Mouse (Mus musculus) limb, embryonic 14.5 days (tissue): ENCODE results near the gene Igfbp6. TPM values are rescaled to one million over a fixed set of nuclear protein-coding genes. Genes with fewer than 3 reads are reported as not detected.
A peak's percentile ranks its signal among the peaks of the same experiment; 100 is the strongest.

Experiments
- ATAC-seq: fragments of 200-750 bp; cut with Nextera tagmentation; 2 replicates; pipeline ENCODE4 v1.8.0; 2017; ENCODE audit warnings: low read depth, moderate number of reproducible peaks, moderate TSS enrichment; ENCODE audit not compliant: low FRiP score
- DNase-seq: peaks from one replicate; pipeline ENCODE4 v3.0.0-alpha.2; 2015; ENCODE audit warnings: low spot score
- H3K27ac ChIP-seq: fragments of 300-500 bp; sonication (generic); replicated peaks from 2 replicates; pipeline ENCODE4 v1.5.1; 2014; ENCODE audit warnings: low read depth, mild to moderate bottlenecking, low read length, moderate library complexity, mixed read lengths
- H3K27me3 ChIP-seq: fragments of 300-500 bp; sonication (generic); 2 replicates; pipeline ENCODE4 v1.6.1; 2014; ENCODE audit warnings: low read length, mixed read lengths; ENCODE audit not compliant: control insufficient read depth, insufficient read depth
- H3K36me3 ChIP-seq: fragments of 300-500 bp; sonication (generic); 2 replicates; pipeline ENCODE4 v1.6.1; 2014; ENCODE audit warnings: mild to moderate bottlenecking, low read length, moderate library complexity, mixed read lengths; ENCODE audit not compliant: control insufficient read depth, insufficient read depth
- H3K4me1 ChIP-seq: fragments of 300-500 bp; sonication (generic); 2 replicates; pipeline ENCODE4 v1.6.1; 2014; ENCODE audit warnings: antibody characterized with exemption, low read length, mixed read lengths; ENCODE audit not compliant: control insufficient read depth, insufficient read depth
- H3K4me2 ChIP-seq: fragments of 300-500 bp; sonication (generic); replicated peaks from 2 replicates; pipeline ENCODE4 v1.6.1; 2014; ENCODE audit warnings: low read depth, mild to moderate bottlenecking, low read length, moderate library complexity; ENCODE audit not compliant: severe bottlenecking
- H3K4me3 ChIP-seq: fragments of 300-500 bp; sonication (generic); replicated peaks from 2 replicates; pipeline ENCODE4 v1.5.1; 2014; ENCODE audit warnings: low read length
- H3K9ac ChIP-seq: fragments of 300-500 bp; sonication (generic); 2 replicates; pipeline ENCODE4 v1.6.1; 2014; ENCODE audit warnings: mild to moderate bottlenecking, low read depth, low read length, moderate library complexity; ENCODE audit not compliant: severe bottlenecking
- H3K9me3 ChIP-seq: fragments of 300-500 bp; sonication (generic); 2 replicates; pipeline ENCODE4 v1.6.1; 2016; ENCODE audit warnings: low read length; ENCODE audit not compliant: control insufficient read depth
- POLR2A ChIP-seq: fragments of 200-500 bp; IDR thresholded peaks from 2 replicates; pipeline ENCODE4 v1.8.0; 2012; ENCODE audit warnings: inconsistent platforms, mild to moderate bottlenecking, moderate library complexity, borderline replicate concordance; ENCODE audit not compliant: insufficient read depth, insufficient read length; ENCODE audit errors: extremely low read depth
- WGBS: fragments of 180-500 bp; shearing (Covaris S2); extraction: QIAGEN DNeasy Blood & Tissue Kit; methylation state at CpG from one replicate; pipeline ENCODE4 v1.1.7; 2014; 5-methylcytosine and 5-hydroxymethylcytosine counted together
- polyA plus RNA-seq, 2 experiments: library from polyadenylated mRNA; depleted of rRNA in 1 of 2; stranded (reverse) in 1 of 2; unstranded in 1 of 2; fragments of >200 nt; fragmentation: Nextera tagmentation in 1 of 2; extraction: Ambion mirVana in 1 of 2; gene quantifications; 2 replicates each; pipeline versions ENCODE4 v1.2.1 to v1.2.3; 2012 to 2014

Gene Igfbp6
- polyA plus RNA-seq, 2 experiments: 8.1 to 11.7 TPM

DNA sequence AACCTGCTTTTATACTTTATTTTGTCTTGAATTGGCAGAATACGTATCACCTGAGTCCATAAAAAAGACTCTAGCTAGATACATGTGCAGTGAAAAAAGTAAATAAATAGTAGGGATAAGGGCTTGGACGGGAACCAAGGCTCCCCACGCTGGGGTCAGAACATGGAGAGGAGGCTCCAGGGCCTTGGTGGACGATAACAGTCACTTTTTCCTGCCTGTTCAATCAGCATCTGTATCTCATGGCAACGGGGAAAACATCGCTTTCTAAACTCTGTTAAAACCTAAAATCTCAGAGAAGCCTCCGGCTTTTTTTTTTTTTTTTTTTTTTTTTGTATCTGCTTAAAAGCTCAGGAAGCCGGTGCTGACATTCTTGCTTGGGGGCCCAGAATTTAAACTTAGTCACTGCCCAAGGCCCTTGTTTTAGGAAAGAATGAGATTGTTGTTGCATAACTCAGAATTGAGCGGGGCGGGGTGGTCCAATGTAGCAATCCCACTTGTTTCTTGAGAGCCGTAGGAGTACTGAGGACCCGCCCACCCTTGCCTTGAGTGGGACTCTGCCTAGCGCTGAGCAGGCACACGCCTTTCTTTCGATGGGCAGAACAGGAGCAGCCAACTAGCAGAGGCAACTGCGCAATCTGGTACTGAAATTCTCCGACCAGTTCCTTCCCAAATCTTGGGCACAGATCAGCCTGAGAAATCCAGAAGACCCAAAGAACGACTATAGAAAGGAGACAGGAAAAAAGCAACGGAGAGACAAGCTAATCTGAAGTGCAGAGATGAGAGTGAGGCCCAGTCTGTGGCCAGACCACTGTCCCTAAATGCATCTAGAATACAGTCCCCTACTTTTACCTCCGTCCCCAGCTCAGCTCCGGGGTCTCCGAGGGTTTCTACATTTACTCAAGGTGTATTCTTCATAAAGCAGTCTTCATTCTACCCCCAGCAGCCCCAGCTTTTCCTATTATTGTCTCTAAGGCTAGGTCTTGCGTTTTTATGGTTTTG, 949 bp upstream of the Igfbp6 start:
- Histone ChIP-seq H3K9ac (no peak overlapping the region), H3K4me2 (no peak overlapping the region), H3K27ac (no peak overlapping the region), H3K27me3 (peaks cover 22% of the 10 kb centered on the region), H3K36me3 (no peaks in the 10 kb centered on the region), H3K4me3 (no peak overlapping the region), H3K9me3 (no peaks in the 10 kb centered on the region), H3K4me1 (peaks cover 10% of the 10 kb centered on the region)
- no peak for TF ChIP-seq POLR2A
- DNase-seq (peak; percentile 44), ATAC-seq (no peak; the same call in none of the 2 replicates)
- 49% methylated on average over 23 of the region's 23 CpGs for WGBS

GRCm38 (mm10) chr15:102144726-102145125, 564 bp downstream of the Igfbp6 start:
- Histone ChIP-seq H3K4me1 (peaks cover 10% of the 10 kb centered on the region), H3K9ac (peak overlapping the region; percentile 40), H3K27ac (no peak overlapping the region), H3K4me2 (peak overlapping the region; percentile 45), H3K36me3 (no peaks in the 10 kb centered on the region), H3K9me3 (no peaks in the 10 kb centered on the region), H3K4me3 (peak overlapping the region; percentile 29), H3K27me3 (peaks cover 22% of the 10 kb centered on the region)
- no peak for TF ChIP-seq POLR2A
- DNase-seq: no peak
- 20% methylated on average over 19 of the region's 19 CpGs for WGBS
- no peak for ATAC-seq

DNA sequence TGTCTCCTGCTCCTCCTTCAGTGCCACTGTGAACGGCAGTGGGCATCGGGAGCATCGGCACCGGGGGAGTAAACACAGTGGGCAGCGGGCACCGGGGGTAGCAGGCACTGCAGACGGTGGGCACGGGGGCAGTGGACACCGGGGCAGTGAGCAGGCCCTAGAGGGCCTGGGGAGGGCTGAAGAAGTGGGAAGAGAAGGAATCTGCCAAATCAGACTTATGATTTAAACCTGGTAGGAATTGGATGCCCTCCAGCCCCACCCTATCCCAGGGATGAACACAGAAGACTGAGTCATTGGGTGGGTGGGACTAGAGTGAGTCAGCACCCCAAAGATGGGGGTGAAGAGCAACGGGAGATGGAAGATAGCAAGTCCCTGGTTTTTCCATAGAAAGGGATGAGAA, 1.2 kb downstream of the Igfbp6 start:
- Histone ChIP-seq H3K4me3 (no peak overlapping the region), H3K27ac (no peak overlapping the region), H3K36me3 (no peaks in the 10 kb centered on the region), H3K4me2 (no peak overlapping the region), H3K27me3 (peaks cover 22% of the 10 kb centered on the region), H3K9ac (no peak overlapping the region), H3K9me3 (no peaks in the 10 kb centered on the region), H3K4me1 (peaks cover 11% of the 10 kb centered on the region)
- DNase-seq: no peak
- TF ChIP-seq POLR2A: no peak
- no peak for ATAC-seq
- 88% methylated on average over 10 of the region's 10 CpGs for WGBS

DNA sequence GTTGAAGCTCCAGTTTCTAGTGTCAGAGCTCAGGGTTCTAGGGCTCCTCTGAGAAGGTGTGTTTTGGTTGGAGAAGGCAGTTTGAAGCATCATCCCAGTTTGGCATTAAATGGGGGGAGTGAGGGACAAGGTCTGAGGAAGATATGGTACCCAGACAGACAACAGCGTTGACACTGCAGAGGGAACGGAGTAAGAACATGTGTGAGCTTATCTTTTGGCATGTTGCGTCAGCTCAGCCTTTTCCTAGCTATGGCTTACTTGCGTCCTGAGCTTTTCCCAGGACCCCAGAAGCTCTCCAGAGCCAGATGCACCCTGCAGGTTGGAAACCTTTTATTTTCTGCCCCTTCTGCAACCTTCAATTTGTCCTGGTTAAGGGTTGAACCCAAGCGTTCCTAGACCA, 1.9 kb downstream of the Igfbp6 start:
- Histone ChIP-seq H3K9ac (no peak overlapping the region), H3K27ac (no peak overlapping the region), H3K4me2 (no peak overlapping the region), H3K4me3 (no peak overlapping the region), H3K9me3 (no peaks in the 10 kb centered on the region), H3K36me3 (no peaks in the 10 kb centered on the region), H3K27me3 (peaks cover 22% of the 10 kb centered on the region), H3K4me1 (peaks cover 15% of the 10 kb centered on the region)
- no peak for TF ChIP-seq POLR2A
- no peak for DNase-seq
- 83% methylated on average over 5 of the region's 5 CpGs for WGBS
- ATAC-seq: no peak

DNA sequence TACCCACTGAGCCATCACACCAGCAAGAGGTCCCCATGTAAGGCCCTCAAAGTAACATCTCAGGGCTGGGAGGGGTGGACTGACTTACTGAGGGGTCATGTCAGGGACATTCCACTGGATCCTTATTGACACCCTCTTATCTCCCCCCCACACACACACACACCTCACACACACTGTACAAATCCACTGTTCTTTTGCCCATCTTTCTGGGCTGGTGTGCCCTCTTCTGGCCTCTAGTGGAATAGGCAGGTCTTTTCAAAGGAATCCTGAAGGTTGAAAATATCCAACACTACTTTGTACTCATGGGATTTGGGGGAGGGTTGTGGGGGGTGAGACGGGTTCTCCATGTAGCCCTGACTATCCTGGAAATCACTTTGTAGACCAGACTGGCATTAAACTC, 2.7 kb downstream of the Igfbp6 start:
- 0% methylated on average over 1 of the region's 1 CpGs for WGBS
- Histone ChIP-seq H3K27ac (no peak overlapping the region), H3K9ac (no peak overlapping the region), H3K4me1 (peaks cover 15% of the 10 kb centered on the region), H3K4me2 (no peak overlapping the region), H3K4me3 (no peak overlapping the region), H3K27me3 (peaks cover 22% of the 10 kb centered on the region), H3K9me3 (no peaks in the 10 kb centered on the region), H3K36me3 (no peaks in the 10 kb centered on the region)
- DNase-seq (peak; percentile 20), ATAC-seq (peak; percentile 47)
- no peak for TF ChIP-seq POLR2A
